Mouse (Mus musculus) spleen, postnatal 36 days (tissue): Measurements from ENCODE around the gene Dennd6b.
A peak's percentile ranks its signal among the peaks of the same experiment; 100 is the strongest.

Source experiments
- DNase-seq, 2 experiments: peaks; one replicate each; pipeline ENCODE4 v3.0.0; 2022; ENCODE audit warnings: low spot score in 2 of 2, mixed read lengths in 1 of 2

Gene Dennd6b

GRCm38 (mm10) chr15:89158516-89158915 is 37.8 kb downstream of the Dennd6b start:
- DNase-seq: no peak

- DNase-seq: peak; percentile 71 to 80
Measured at GRCm38 (mm10) chr15:89157954-89158353, 38.3 kb downstream of the Dennd6b start.

DNA sequence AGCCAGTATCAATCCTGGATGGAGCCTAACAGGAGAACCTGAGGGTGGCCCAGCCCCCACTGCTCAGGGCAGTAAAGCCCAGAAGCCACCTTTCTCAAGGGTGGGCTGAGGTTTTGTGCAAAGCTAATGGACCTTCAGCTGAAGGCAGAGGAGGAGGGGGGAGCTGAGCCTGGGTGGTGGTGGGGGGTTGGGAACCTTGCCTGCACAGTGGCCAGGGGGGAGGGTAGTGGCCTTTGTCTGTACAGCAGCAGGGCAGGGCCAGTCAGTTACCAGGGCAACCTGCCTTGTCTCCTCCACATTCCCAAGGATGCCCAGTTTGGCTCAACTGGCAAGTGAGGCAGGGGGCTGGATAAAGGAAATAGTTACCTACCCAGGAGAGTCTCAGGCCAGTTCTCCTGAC is 44.0 kb downstream of the Dennd6b start:
- no peak for DNase-seq

GRCm38 (mm10) chr15:89150041-89150390 is 46.3 kb downstream of the Dennd6b start:
- peak in 1 of 2 experiments; percentile 34 for DNase-seq

DNA sequence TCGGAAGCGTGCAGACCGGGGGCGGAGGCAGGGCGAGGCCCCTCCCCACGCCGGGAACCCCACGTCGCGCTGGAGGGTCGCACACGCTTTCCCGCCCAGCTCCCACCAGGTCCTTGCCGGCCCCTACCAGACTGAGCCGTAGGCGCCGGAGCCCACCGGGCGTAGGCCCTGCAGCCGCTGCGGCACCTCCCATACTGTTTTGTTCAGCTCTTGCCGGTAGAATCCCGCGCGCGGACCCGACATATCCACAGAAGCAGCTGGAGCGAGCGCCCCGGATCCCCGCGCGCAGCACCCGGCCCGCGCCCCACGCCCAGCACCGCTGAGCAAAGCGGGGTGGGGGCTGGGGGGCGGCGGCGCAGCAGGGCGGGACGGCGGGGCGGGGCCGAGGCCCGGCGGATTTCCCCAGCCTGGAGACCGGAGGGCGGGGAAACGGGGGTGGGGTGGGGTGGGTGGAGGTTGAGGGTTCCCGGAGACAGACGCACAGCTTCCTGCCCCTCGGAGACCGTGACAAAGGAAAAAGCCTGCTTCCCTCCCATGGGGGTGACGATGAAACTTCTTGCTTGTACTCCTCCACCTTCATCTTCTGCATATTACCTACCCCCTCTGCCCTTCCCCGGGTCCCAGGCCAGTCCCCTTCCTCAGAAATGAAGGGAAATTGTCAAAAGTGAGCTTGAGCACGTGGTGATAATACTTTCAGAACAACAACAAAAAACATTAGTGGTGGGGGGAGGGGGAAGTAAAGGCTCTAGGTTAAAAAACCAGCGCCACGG is 46.8 kb downstream of the Dennd6b start, which contains the start of gene Mapk11:
TSS of gene Mapk11 (minus strand) at position 358 of the 770 bp plus-strand sequence.
- DNase-seq: peak; percentile 60 to 65

DNA sequence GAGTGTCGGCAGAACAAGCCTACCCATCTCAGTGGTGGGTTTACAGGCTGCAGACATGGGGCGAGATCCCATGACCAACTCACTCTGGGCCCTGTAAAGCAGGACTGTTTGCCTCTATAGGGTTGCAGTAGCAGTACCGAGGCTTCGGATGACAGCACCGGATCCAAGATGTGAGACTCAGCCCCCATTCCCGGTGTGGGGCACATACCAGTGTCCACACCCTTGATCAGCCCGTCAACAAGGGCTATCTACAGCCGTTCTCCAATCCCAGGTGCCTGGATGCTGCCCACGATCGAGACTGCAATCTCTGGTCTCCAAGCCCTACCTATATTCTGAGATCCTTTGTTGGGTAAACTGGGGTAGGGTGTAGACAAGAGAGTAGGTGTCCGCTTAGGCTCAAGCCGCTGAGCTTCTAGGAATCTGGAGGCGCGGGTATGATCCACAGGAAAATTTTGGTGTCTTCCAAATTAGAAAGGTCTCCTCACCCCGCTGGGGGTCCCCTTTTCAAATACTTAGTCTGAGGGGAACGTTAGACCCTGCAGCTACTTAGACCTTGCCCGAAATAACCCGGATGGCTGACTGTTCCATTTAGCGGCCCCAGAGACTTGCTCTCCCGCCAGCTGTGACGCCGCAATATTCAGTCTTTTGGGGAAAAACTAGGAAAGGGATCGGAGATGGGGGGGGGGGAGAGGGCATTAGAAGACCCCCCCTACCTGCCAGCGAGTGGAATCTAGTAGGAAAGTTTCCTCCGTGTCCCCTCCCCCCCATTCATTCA is 47.6 kb downstream of the Dennd6b start:
- DNase-seq: no peak

- no peak for DNase-seq
Measured at GRCm38 (mm10) chr15:89147895-89148294, 48.4 kb downstream of the Dennd6b start.

DNA sequence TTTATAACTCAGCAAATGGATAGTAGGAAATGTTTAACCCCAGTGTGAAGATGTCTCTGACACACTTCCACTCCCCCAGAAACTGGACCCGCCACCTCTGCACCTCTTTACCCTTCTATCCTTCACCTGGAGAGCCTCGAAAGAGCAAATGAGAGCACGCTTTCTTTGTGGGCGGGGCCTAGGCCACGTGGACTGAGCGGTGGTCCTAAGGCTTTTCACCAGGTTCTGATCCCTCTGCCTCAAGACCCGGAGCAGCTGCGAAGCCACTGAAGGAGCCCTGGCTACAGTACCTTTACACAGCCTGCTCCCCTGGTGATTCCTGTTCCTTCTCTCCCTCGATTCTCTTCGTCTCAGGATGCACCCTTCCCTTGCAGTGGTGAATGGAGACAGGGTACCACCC is 48.8 kb downstream of the Dennd6b start:
- no peak for DNase-seq

- DNase-seq: peak; percentile 84 to 87
Measured at GRCm38 (mm10) chr15:89147024-89147423, 49.3 kb downstream of the Dennd6b start.

DNA sequence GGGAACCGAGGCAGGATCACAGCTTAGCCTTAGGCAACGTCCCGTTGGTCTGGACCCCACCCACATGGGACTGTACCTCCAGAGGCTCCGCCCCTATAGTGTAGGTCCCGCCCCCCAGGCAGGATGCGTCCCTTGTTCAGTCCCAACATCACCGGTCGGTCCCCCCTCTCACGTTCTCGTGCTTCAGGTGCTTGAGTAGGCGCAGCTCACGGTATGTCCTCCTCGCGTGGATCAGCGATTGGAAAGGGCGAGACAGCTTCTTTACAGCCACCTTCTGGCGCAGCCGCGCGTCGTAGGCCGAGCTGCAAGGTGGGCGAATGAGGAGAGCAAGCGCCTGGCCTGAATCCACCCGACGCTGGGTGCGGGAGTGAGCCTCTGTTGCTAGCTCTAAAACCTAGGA is 49.8 kb downstream of the Dennd6b start:
- DNase-seq: peak; percentile 75 to 78

- no peak for DNase-seq
Measured at GRCm38 (mm10) chr15:89145813-89146350, 50.4 kb downstream of the Dennd6b start.

DNA sequence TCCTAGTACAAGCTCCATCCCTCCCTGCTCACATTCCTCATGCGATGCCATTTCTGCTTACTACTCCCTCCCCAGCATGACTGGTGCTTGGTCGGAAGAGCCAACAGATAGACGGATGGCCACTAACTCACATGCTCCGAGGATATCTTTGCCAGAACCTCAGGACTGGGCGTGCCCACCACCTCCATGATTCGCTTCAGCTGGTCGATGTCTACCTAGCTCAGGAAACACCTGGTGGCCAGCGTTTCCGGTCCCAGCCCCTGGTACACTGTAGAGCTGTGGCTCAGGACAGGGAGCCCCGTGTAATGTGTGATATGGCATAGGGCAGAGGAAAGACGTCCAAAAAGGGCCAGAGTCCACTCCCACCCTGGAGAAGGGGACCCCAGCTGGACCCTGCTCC is 51.3 kb downstream of the Dennd6b start:
- no peak for DNase-seq

DNA sequence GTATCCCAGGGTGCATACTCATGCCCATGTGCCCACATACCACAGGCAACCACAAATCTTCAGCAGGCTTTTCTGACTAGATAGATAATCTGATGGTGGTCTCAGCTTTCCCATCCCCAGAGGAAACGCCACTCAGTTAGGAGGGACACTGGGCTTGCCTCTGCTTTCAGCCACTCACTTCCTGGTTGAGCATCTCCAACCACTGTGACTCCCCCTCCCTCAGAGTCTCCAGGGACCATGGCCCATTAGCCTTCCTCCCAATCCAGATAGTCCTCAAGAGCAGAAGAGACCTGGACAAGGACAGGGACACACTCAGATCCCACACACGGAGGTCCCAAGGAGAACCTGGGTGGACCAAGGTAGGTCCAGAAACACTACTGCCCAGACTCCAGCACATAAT is 53.2 kb downstream of the Dennd6b start:
- no peak for DNase-seq

DNA sequence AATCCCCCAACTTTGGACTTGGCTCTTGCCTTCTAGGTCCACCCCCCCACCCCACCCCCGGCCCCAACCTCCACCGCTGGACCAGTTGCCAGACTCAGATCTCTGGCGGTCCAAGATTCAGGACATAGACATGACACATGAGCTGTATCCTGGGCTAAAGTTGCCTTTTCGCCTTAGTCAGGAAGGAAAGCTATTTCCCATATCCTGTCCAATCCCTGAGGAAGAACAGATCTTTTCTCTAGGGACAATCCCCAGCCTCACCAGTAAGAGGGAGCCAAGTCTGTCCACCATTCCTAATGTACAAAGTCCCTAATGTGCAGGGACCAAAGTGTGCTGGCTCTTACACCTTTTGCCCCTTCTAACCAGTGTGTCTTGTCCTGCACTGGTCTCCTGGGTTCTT is 54.4 kb downstream of the Dennd6b start:
- DNase-seq: no peak

DNA sequence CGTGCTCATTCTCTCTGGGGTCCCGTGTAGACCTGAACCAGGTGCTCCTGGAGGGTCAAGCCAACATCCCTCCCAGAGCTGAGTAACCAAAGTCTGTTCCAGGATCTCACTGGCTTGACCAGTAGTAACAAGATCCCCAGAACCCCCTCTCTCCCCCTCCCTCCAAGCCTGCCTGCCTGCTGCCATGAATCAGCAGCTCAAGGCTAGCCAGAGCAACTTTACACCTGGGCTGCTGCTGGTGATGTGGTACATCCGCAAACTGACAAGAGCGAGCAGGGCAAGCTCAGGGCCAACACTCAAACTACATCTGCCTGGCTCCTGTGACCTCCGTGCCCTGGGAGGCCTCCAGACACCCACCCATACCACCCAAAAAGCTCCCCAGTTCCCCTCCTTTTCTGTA is 54.9 kb downstream of the Dennd6b start:
- DNase-seq: no peak

- no peak for DNase-seq
Measured at GRCm38 (mm10) chr15:89140659-89141252, 55.5 kb downstream of the Dennd6b start, which contains the start of gene Mapk12. TSS of gene Mapk12 (minus strand) at chr15:89140703.

DNA sequence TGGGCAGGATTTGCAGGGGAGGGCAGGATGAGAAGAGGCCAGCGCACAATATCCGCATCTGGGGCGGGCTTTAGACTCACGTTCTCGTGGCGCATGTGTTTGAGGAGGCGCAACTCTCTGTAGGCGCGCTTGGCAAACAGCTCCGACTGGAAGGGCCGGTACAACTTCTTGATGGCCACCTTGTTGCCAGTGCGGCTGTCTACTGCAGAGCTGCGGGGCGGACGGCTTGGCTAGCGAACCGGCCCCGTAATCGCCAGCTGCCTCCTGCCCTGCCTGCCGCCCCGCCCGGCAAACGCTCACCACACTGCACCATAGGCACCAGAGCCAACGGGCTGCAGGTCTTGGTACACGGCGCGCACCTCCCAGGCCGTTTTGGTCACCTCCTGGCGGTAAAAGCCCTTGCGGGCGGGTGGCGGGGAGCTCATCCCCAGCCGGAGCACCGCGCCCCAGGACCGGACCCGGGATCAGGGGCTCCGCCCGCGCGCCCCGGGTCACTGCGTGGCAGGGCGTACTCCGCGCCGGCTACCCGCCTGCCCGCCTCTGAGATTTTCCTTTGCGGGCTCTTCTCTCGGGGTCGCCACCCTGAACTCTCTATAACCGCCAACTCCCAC is 56.1 kb downstream of the Dennd6b start:
- no peak for DNase-seq

DNA sequence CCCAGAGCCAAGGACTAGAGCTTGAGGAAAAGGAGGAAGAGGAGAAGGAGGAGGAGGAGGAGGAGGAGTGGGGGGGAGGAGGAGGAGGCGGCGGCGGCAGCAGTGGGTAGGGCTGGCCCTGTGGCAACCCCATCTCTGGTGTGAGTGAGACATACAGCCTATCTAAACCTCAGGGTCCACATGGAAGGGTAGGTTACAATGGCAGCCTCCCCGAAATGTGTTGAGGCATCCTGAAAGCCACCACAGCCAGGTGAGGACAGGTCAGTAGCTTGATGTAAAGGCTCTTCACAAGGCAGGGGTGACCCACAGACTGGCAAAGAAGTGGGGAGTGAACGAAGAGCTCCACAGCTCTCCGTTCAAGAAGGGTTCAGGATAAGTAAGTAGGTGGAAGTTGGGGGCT is 57.8 kb downstream of the Dennd6b start:
- DNase-seq: no peak

GRCm38 (mm10) chr15:89138046-89138405 is 58.3 kb downstream of the Dennd6b start:
- no peak for DNase-seq

GRCm38 (mm10) chr15:89137378-89138045 is 58.8 kb downstream of the Dennd6b start:
- no peak for DNase-seq

DNA sequence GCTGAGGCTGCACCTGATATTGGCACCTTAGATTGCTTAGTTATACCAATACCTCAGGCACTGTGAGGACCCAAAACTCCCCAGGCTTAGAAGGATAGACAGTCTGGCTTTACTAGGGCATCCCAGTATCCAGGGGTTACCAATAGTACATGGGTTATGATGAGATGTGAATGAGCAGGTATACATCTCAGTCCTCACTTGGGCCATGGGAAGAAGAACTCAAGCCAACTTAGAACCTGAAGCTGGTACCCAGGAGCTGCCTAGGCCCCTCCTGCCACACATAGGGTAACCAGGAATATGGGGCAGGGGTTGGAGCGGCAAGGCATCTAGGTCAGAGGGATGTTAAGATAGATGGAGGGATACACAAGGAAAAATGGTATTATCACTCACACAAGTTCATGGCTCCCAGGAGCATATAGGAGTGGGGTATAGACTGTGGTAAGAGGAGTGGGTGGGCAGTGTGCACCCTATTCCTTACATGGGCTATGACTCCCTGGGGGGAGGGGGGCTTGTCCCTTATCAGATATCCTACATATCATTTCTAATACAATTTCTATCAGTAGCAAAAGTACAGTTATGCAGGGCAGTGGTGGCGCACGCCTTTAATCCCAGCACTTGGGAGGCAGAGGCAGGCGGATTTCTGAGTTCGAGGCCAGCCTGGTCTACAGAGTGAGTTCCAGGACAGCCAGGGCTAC is 59.7 kb downstream of the Dennd6b start:
- no peak for DNase-seq
